Comparison of ENCODE assay signal across 6 mouse cellular contexts in the genomic region with DNA sequence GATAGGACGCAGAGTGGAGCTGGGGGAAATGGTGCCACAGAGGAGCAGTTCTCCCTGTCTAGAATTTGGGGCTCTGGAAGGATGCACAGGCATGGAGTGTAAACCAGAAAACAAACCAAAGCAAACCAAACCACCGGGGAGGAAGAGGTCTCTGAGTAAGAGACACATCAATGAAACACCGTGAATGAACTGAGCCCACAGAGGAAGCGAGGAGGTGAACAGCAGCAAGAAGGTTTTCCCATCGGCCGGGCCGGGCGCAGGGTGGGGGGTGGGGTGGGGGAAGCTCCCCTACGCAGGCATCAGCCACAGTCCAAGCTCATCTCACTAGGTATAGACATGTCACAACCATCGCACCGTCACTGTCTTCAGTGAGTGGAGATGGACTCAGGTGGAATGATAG.
"Had no signal": no experiment of that assay in that cellular context is flagged by ENCODE, and none has a peak within 500 bp of the region (broad histone marks: within the 10 kb centered on the region; RNA-seq: fewer than 3 reads in every experiment).

No protein-coding gene starts in this region.

- DNase-seq: kidney, adult 8-10 months; kidney, postnatal 25 days; layer of hippocampus, adult 9-11 months; liver; liver, embryonic 13.5 days; lung, adult 18-20 months had no signal
